Mouse (Mus musculus): ENCODE measurements around the gene Hoxd11.

Hoxd11 gene

GRCm38 (mm10) chr2:74734996-74735811 is 55.8 kb downstream of the Hoxd11 start:
- in situ Hi-C loops (cut with MboI; ENCODE audit: unreplicated experiment in 2 of 2), result loop anchor here in 1 of 2 experiments (25.0 kb wide), 1 partner anchor 1277 kb away; no protein-coding TSS in a partner anchor

DNA sequence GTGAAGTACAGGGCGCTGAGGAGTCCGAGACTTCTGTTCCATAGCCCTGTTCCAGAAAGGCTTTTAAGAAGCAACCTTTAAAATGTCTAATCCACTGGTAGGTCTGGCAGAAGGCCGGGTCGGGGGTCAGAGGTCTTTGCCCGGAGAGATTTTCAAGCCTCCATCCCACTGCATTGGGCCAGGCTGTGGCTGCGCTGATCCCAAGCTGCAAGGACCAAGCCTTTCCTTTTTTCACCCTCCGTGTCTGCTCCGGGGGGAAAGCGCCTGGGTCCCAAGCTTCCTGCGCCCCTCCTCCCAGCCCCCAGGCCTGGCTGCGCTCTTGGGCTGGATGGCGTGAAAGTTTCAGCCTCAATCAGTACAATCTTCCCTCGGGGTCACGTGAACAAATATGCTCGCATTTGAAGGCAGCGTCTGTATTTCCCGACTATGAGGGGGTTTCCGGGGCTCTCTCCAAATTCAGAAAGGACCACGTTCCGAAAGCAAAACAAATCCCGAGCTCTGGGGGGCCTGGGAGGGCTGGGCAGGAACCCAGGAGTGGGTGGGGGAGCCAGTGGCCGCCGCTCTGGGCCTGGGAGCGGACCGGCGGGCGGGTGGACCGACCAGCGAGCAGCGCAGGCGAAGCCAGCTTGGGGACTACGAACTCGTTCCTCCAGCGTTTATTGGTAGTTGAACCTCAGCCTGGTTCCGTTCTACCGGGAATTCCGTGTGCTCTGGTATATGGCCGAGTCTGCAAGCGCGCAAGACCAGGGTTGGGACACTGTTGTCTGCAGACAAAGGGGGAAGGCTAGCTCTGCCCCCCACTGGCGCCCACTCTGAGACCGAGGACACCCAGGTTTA is 56.7 kb downstream of the Hoxd11 start:
- in situ Hi-C loops (cut with MboI; ENCODE audit: unreplicated experiment in 2 of 2), result loop anchor here in 1 of 2 experiments (25.0 kb wide), 1 partner anchor 1276 kb away; no protein-coding TSS in a partner anchor
